Mouse (Mus musculus) megakaryocyte, embryonic 14.5 days (primary cell): Measurements from ENCODE around the gene Hps6.

Experiments
- FLI1 ChIP-seq: IDR thresholded peaks from 2 replicates; pipeline ENCODE4 v1.6.1; 2012; ENCODE audit warnings: low read length, inconsistent platforms, mixed read lengths
- GATA1 ChIP-seq: IDR thresholded peaks from 3 replicates; pipeline ENCODE4 v1.6.1; 2012; ENCODE audit warnings: mixed read lengths, low read length, inconsistent platforms, borderline replicate concordance

DNA sequence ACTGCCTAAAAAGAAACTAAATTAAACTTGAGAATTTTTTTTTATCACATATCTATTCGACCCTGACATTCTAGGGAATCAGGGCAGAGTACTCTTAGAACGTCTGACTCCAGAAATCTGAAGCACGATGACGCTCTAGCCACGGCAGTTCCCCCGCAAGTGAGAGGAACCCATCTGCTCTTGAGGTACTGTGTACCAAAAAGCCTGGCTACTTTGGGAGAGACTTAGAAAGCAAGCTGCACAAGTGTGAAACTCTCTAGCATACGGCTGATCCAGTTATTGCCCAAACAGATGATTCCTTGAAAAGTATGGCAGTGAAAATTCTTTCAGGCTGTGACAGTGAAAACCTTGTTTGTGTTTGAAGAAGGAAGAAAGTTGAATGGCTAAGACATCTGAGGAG, 46.6 kb upstream of the Hps6 start:
- TF ChIP-seq GATA1 (no peak), FLI1 (no peak)
